Mouse (Mus musculus) CH12.LX (cell line): ENCODE measurements at regions not wholly inside any gene's neighbourhood (a gene's known extent, or its start where the extent isn't known, plus 50 kb on each side); places are given as distances from the start of the nearest gene placed in this dataset.

ENCODE experiments used
- DNase-seq: peaks from one replicate; pipeline ENCODE4 v3.0.0-alpha.2; 2013; ENCODE audit errors: extremely low read depth
- H3K27ac ChIP-seq: 2 replicates; pipeline ENCODE4 v1.5.1; 2012; ENCODE audit warnings: low read depth, mild to moderate bottlenecking, control low read depth, moderate library complexity; ENCODE audit not compliant: insufficient read depth
- H3K27me3 ChIP-seq: replicated peaks from 2 replicates; pipeline ENCODE3; 2012; ENCODE audit warnings: inconsistent platforms
- H3K36me3 ChIP-seq, 2 experiments: replicated peaks in 1 of 2; 2 replicates each; pipeline versions ENCODE3 to v1.6.1; 2012; ENCODE audit warnings: inconsistent platforms in 1 of 2, low read length in 1 of 2, mild to moderate bottlenecking in 1 of 2, mixed read lengths in 1 of 2, moderate library complexity in 1 of 2; ENCODE audit not compliant: control insufficient read depth in 1 of 2, insufficient read depth in 1 of 2
- H3K4me1 ChIP-seq, 2 experiments: 2 replicates each; pipeline ENCODE4 v1.6.1; 2012; ENCODE audit warnings: inconsistent platforms in 1 of 2, moderate library complexity in 1 of 2; ENCODE audit not compliant: insufficient read depth in 2 of 2, control insufficient read depth in 1 of 2
- H3K4me2 ChIP-seq: 2 replicates; pipeline ENCODE4 v1.6.1; 2012; ENCODE audit warnings: low read depth, mild to moderate bottlenecking, control low read depth; ENCODE audit not compliant: poor library complexity, insufficient read depth, severe bottlenecking
- H3K4me3 ChIP-seq, 3 experiments: fragments of 150-350 bp in 1 of 3; sonication (generic) in 1 of 3; replicated peaks in 1 of 3; 2 replicates each; pipeline versions ENCODE3 to v1.5.1; 2011 to 2012; ENCODE audit warnings: low read depth in 2 of 3, low read length in 2 of 3, mild to moderate bottlenecking in 2 of 3, moderate library complexity in 2 of 3, control low read depth in 1 of 3, improper control_type of control experiment in 1 of 3, inconsistent platforms in 1 of 3, mixed read lengths in 1 of 3; ENCODE audit not compliant: poor library complexity in 1 of 3
- H3K79me2 ChIP-seq: replicated peaks from 2 replicates; pipeline ENCODE4 v1.6.1; 2012; ENCODE audit warnings: mild to moderate bottlenecking, moderate library complexity; ENCODE audit not compliant: control insufficient read depth, poor library complexity, insufficient read depth, severe bottlenecking; ENCODE audit errors: extremely low read depth
- H3K9ac ChIP-seq: 2 replicates; pipeline ENCODE4 v1.6.1; 2012; ENCODE audit warnings: low read depth, mild to moderate bottlenecking, control low read depth, moderate library complexity; ENCODE audit not compliant: insufficient read depth
- H3K9me3 ChIP-seq: replicated peaks from 2 replicates; pipeline ENCODE3; 2012; ENCODE audit warnings: low read length, inconsistent platforms, mixed read lengths
- BHLHE40 ChIP-seq: IDR thresholded peaks from 2 replicates; pipeline ENCODE4 v1.6.1; 2011; ENCODE audit warnings: mild to moderate bottlenecking, low read depth, low read length, improper control_type of control experiment
- CHD1 ChIP-seq: IDR thresholded peaks from 2 replicates; pipeline ENCODE4 v1.6.1; 2012; ENCODE audit warnings: low read depth, low read length, improper control_type of control experiment, inconsistent platforms
- CHD2 ChIP-seq: IDR thresholded peaks from 2 replicates; pipeline ENCODE4 v1.6.1; 2011; ENCODE audit warnings: low read length, improper control_type of control experiment
- CTCF ChIP-seq, 2 experiments: IDR thresholded peaks in 1 of 2; conservative IDR thresholded peaks in 1 of 2; 2 replicates each; pipeline ENCODE4 v1.5.1; 2011 to 2012; ENCODE audit warnings: low read depth in 2 of 2, low read length in 2 of 2, improper control_type of control experiment in 1 of 2, inconsistent platforms in 1 of 2, mild to moderate bottlenecking in 1 of 2, moderate library complexity in 1 of 2
- E2F4 ChIP-seq: IDR thresholded peaks from 2 replicates; pipeline ENCODE4 v1.6.1; 2011; ENCODE audit warnings: low read depth, low read length, improper control_type of control experiment; ENCODE audit not compliant: insufficient replicate concordance
- ELF1 ChIP-seq: IDR thresholded peaks from 2 replicates; pipeline ENCODE4 v1.6.1; 2014; ENCODE audit warnings: low read depth, mild to moderate bottlenecking, inconsistent platforms, low read length, improper control_type of control experiment
- EP300 ChIP-seq: IDR thresholded peaks from 2 replicates; pipeline ENCODE4 v1.6.1; 2011; ENCODE audit warnings: low read length, improper control_type of control experiment
- ETS1 ChIP-seq: conservative IDR thresholded peaks from 2 replicates; pipeline ENCODE4 v1.6.1; 2012; ENCODE audit warnings: low read depth, mild to moderate bottlenecking, inconsistent platforms, low read length, improper control_type of control experiment, moderate library complexity
- GABPA ChIP-seq: IDR thresholded peaks from 2 replicates; pipeline ENCODE4 v1.6.1; 2012; ENCODE audit warnings: low read depth, low read length, improper control_type of control experiment, inconsistent platforms; ENCODE audit not compliant: insufficient replicate concordance
- HCFC1 ChIP-seq: IDR thresholded peaks from 2 replicates; pipeline ENCODE4 v1.6.1; 2012; ENCODE audit warnings: low read depth, mild to moderate bottlenecking, inconsistent platforms, low read length, improper control_type of control experiment
- IRF4 ChIP-seq: IDR thresholded peaks from 2 replicates; pipeline ENCODE4 v1.6.1; 2014; ENCODE audit warnings: low read depth, mild to moderate bottlenecking, inconsistent platforms, low read length, improper control_type of control experiment
- JUN ChIP-seq: IDR thresholded peaks from 2 replicates; pipeline ENCODE4 v1.6.1; 2011; ENCODE audit warnings: low read depth, mild to moderate bottlenecking, low read length, improper control_type of control experiment, moderate library complexity; ENCODE audit not compliant: insufficient read depth
- JUND ChIP-seq: conservative IDR thresholded peaks from 2 replicates; pipeline ENCODE4 v1.6.1; 2011; ENCODE audit warnings: low read depth, low read length, improper control_type of control experiment
- KAT2A ChIP-seq: IDR thresholded peaks from 2 replicates; pipeline ENCODE4 v1.6.1; 2012; ENCODE audit warnings: low read length, improper control_type of control experiment, inconsistent platforms; ENCODE audit not compliant: insufficient replicate concordance
- MAFK ChIP-seq: IDR thresholded peaks from 2 replicates; pipeline ENCODE4 v1.6.1; 2011; ENCODE audit warnings: low read length, improper control_type of control experiment; ENCODE audit not compliant: insufficient replicate concordance
- MAX ChIP-seq: IDR thresholded peaks from 2 replicates; pipeline ENCODE4 v1.6.1; 2011; ENCODE audit warnings: low read length, improper control_type of control experiment
- MAZ ChIP-seq: IDR thresholded peaks from 2 replicates; pipeline ENCODE4 v1.6.1; 2012; ENCODE audit warnings: low read depth, mild to moderate bottlenecking, inconsistent platforms, low read length, improper control_type of control experiment, moderate library complexity
- MEF2A ChIP-seq: IDR thresholded peaks from 2 replicates; pipeline ENCODE4 v1.6.1; 2014; ENCODE audit warnings: low read depth, mild to moderate bottlenecking, inconsistent platforms, low read length, improper control_type of control experiment, borderline replicate concordance
- MXI1 ChIP-seq: IDR thresholded peaks from 2 replicates; pipeline ENCODE4 v1.6.1; 2011; ENCODE audit warnings: mild to moderate bottlenecking, low read depth, low read length, improper control_type of control experiment
- MYC ChIP-seq: IDR thresholded peaks from 2 replicates; pipeline ENCODE4 v1.6.1; 2011; ENCODE audit warnings: low read depth, mild to moderate bottlenecking, improper control_type of control experiment, low read length
- NELFE ChIP-seq: IDR thresholded peaks from 2 replicates; pipeline ENCODE4 v1.6.1; 2011; ENCODE audit warnings: low read depth, low read length, improper control_type of control experiment
- NRF1 ChIP-seq: IDR thresholded peaks from 2 replicates; pipeline ENCODE4 v1.6.1; 2014; ENCODE audit warnings: low read depth, mild to moderate bottlenecking, inconsistent platforms, low read length, improper control_type of control experiment, moderate library complexity
- PAX5 ChIP-seq: IDR thresholded peaks from 2 replicates; pipeline ENCODE4 v1.6.1; 2012; ENCODE audit warnings: low read length, inconsistent platforms, mixed read lengths
- POLR2A ChIP-seq: IDR thresholded peaks from 2 replicates; pipeline ENCODE4 v1.6.1; 2011; ENCODE audit warnings: low read depth, mild to moderate bottlenecking, improper control_type of control experiment, low read length
- POLR2AphosphoS2 ChIP-seq: IDR thresholded peaks from 2 replicates; pipeline ENCODE4 v1.6.1; 2011; ENCODE audit warnings: low read depth, low read length, improper control_type of control experiment
- RAD21 ChIP-seq: IDR thresholded peaks from 2 replicates; pipeline ENCODE4 v1.6.1; 2011; ENCODE audit warnings: low read depth, mild to moderate bottlenecking, low read length, improper control_type of control experiment, moderate library complexity
- RCOR1 ChIP-seq: conservative IDR thresholded peaks from 2 replicates; pipeline ENCODE4 v1.6.1; 2012; ENCODE audit warnings: low read depth, mild to moderate bottlenecking, inconsistent platforms, low read length, improper control_type of control experiment
- SIN3A ChIP-seq: IDR thresholded peaks from 2 replicates; pipeline ENCODE4 v1.6.1; 2012; ENCODE audit warnings: low read length, improper control_type of control experiment, inconsistent platforms
- SMC3 ChIP-seq: IDR thresholded peaks from 2 replicates; pipeline ENCODE4 v1.6.1; 2011; ENCODE audit warnings: low read depth, low read length, improper control_type of control experiment
- TBP ChIP-seq: conservative IDR thresholded peaks from 2 replicates; pipeline ENCODE4 v1.6.1; 2011; ENCODE audit warnings: low read depth, low read length, improper control_type of control experiment
- TCF12 ChIP-seq: IDR thresholded peaks from 2 replicates; pipeline ENCODE4 v1.6.1; 2014; ENCODE audit warnings: low read depth, mild to moderate bottlenecking, inconsistent platforms, low read length, improper control_type of control experiment
- UBTF ChIP-seq: IDR thresholded peaks from 2 replicates; pipeline ENCODE4 v1.6.1; 2012; ENCODE audit warnings: low read depth, mild to moderate bottlenecking, inconsistent platforms, low read length, improper control_type of control experiment, moderate library complexity
- USF1 ChIP-seq: IDR thresholded peaks from 2 replicates; pipeline ENCODE4 v1.6.1; 2014; ENCODE audit warnings: low read depth, mild to moderate bottlenecking, inconsistent platforms, low read length, improper control_type of control experiment
- USF2 ChIP-seq: conservative IDR thresholded peaks from 2 replicates; pipeline ENCODE4 v1.6.1; 2011; ENCODE audit warnings: low read depth, low read length, improper control_type of control experiment
- ZC3H11A ChIP-seq: IDR thresholded peaks from 2 replicates; pipeline ENCODE4 v1.6.1; 2012; ENCODE audit warnings: low read depth, mild to moderate bottlenecking, inconsistent platforms, low read length, improper control_type of control experiment
- ZKSCAN1 ChIP-seq: IDR thresholded peaks from 2 replicates; pipeline ENCODE4 v1.6.1; 2012; ENCODE audit warnings: low read depth, inconsistent platforms, low read length, improper control_type of control experiment, borderline replicate concordance
- ZMIZ1 ChIP-seq: IDR thresholded peaks from 2 replicates; pipeline ENCODE4 v1.6.1; 2012; ENCODE audit warnings: low read depth, mild to moderate bottlenecking, inconsistent platforms, low read length, improper control_type of control experiment
- ZNF384 ChIP-seq: IDR thresholded peaks from 2 replicates; pipeline ENCODE4 v1.6.1; 2012; ENCODE audit warnings: low read depth, low read length, improper control_type of control experiment, inconsistent platforms
- dilution Hi-C: fragments of 300-500 bp; cut with MboI; formaldehyde crosslinking; loops from 2 replicates; pipeline ENCODE4 v1.14.3; 2020; ENCODE audit warnings: low sequenced_read_pairs; ENCODE audit not compliant: extremely low pct_unique_long_range_greater_than_20kb, extremely low pct_ligation_motif_present
- in situ Hi-C: fragments of 300-500 bp; cut with MboI; formaldehyde crosslinking; loops from 3 replicates; pipeline ENCODE4 v1.14.3; 2019; ENCODE audit warnings: low sequenced_read_pairs, low pct_ligation_motif_present, low pct_unique_long_range_greater_than_20kb, mixed read lengths

DNA sequence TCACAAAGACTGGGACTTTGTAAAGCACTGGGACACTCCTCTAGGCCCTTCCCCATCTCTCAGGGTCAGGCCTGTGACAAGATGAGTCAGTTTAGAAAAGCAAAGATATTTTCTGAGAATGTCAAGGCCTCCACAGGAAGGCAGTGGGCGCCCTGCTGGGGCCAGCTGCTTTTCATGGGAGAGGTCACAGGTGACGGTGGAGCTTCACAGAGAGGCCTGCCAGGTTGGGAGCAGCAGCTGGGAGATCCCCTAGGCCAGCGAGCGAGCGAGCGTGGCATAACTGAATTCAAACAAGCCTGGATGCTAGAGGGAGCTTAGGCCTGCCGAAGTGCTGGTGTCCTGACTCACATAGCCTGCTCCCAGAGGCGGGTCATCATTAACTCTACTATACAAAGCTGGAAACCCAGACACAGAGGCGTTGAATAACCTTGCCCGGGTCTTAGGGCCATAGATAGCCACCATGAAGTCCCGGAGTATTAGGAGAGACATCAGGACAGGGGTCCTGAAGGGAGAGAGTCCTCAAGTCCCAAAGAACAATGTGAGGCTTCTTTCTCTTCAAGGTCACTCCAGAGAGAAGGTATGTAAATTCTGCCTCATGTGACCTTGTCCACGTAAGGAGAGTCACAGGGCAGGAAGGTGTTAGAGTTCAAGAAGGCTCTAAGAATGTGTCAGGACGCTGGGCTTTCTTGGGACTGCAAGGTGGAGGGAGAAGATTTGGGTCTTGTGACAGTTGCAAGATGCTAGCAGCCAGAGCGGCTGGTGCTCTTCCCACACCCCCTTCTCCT is 174.3 kb upstream of the Sulf2 start:
- TF ChIP-seq TBP (no peak), MXI1 (0 out of 2 replicates have a peak, but pooled peaks have one; percentile 7), JUND (no peak), RCOR1 (no peak), ZMIZ1 (no peak), CTCF (conservative IDR thresholded peaks at IDR 0.05 in 1 of 2, IDR thresholded peaks at IDR 0.05 in 1 of 2; ENCODE audit: low read depth in 2 of 2, low read length in 2 of 2) (no peak), BHLHE40 (peak; percentile 13; the same call in 1 of the 2 replicates), E2F4 (no peak), MAX (no peak), SMC3 (no peak), MEF2A (no peak), RAD21 (no peak; the same call in 1 of the 2 replicates), CHD2 (no peak), EP300 (0 out of 2 replicates have a peak, but pooled peaks have one; percentile 18), HCFC1 (no peak), GABPA (no peak), MAFK (no peak), PAX5 (no peak), ZC3H11A (no peak), TCF12 (peak; percentile 41; the same call in 1 of the 2 replicates), MYC (no peak), MAZ (no peak), SIN3A (no peak), JUN (no peak), ETS1 (peak; percentile 51), ZKSCAN1 (no peak), ZNF384 (no peak), CHD1 (no peak), POLR2A (no peak), UBTF (no peak), USF1 (no peak), KAT2A (no peak), IRF4 (peak; percentile 36; the same call in 1 of the 2 replicates), NELFE (no peak), ELF1 (no peak), USF2 (no peak; the same call in 1 of the 2 replicates), POLR2AphosphoS2 (no peak), NRF1 (no peak)
- Histone ChIP-seq H3K79me2 (no peaks in the 10 kb centered on the region), H3K4me2 (no peak overlapping the region), H3K27ac (no peak overlapping the region), H3K4me1 (peaks cover 12 to 28% of the 10 kb centered on the region in 2 experiments), H3K4me3 (no peak overlapping the region), H3K9me3 (no peaks in the 10 kb centered on the region), H3K9ac (no peak overlapping the region), H3K36me3 (no peaks in the 10 kb centered on the region), H3K27me3 (peaks cover 4% of the 10 kb centered on the region)
- in situ Hi-C loops: loop anchor here (25.0 kb wide), 1 partner anchor 233 kb away; no protein-coding TSS in a partner anchor
- peak; percentile 38 for DNase-seq
- dilution Hi-C loops: no loop called here
